Mouse (Mus musculus) ES-E14 (cell line): Measurements from ENCODE around the gene C1qb. TPM values are rescaled to one million over a fixed set of nuclear protein-coding genes. Genes with fewer than 3 reads are reported as not detected.

ENCODE experiments used
- DNase-seq: peaks from one replicate; pipeline ENCODE4 v3.0.0-alpha.2; 2013; ENCODE audit warnings: low read depth, low spot score
- H3K27ac ChIP-seq: 2 replicates; pipeline ENCODE4 v1.5.1; 2012; ENCODE audit warnings: low read depth, mild to moderate bottlenecking, low read length, moderate library complexity, mixed read lengths; ENCODE audit not compliant: poor library complexity, insufficient read depth, severe bottlenecking
- H3K36me3 ChIP-seq: 2 replicates; pipeline ENCODE4 v1.6.1; 2012; ENCODE audit warnings: mild to moderate bottlenecking, low read length, moderate library complexity, mixed read lengths; ENCODE audit not compliant: control insufficient read depth, poor library complexity, insufficient read depth, severe bottlenecking
- H3K4me1 ChIP-seq, 2 experiments: fragments of 150-350 bp in 1 of 2; sonication (generic) in 1 of 2; 2 replicates each; pipeline ENCODE4 v1.6.1; 2012; ENCODE audit warnings: low read length in 2 of 2, mild to moderate bottlenecking in 1 of 2, mixed read lengths in 1 of 2; ENCODE audit not compliant: control insufficient read depth in 2 of 2, insufficient read depth in 2 of 2, poor library complexity in 1 of 2
- H3K4me3 ChIP-seq, 2 experiments: fragments of 150-350 bp in 1 of 2; sonication (generic) in 1 of 2; 2 replicates each; pipeline ENCODE4 v1.5.1; 2012; ENCODE audit warnings: low read length in 2 of 2, low read depth in 1 of 2, mild to moderate bottlenecking in 1 of 2, mixed read lengths in 1 of 2; ENCODE audit not compliant: insufficient read depth in 1 of 2, poor library complexity in 1 of 2, severe bottlenecking in 1 of 2
- H3K9ac ChIP-seq: 2 replicates; pipeline ENCODE4 v1.6.1; 2012; ENCODE audit warnings: low read depth, mild to moderate bottlenecking, low read length, mixed read lengths; ENCODE audit not compliant: poor library complexity, insufficient read depth, severe bottlenecking
- H3K9me3 ChIP-seq: fragments of 150-350 bp; sonication (generic); 2 replicates; pipeline ENCODE4 v1.6.1; 2012; ENCODE audit warnings: low read depth, mild to moderate bottlenecking, low read length; ENCODE audit not compliant: control insufficient read depth, insufficient read depth
- CHD2 ChIP-seq: IDR thresholded peaks from 2 replicates; pipeline ENCODE4 v1.6.1; 2014; ENCODE audit warnings: mild to moderate bottlenecking, low read depth, low read length, inconsistent platforms
- HCFC1 ChIP-seq: IDR thresholded peaks from 2 replicates; pipeline ENCODE4 v1.6.1; 2012; ENCODE audit warnings: low read length, inconsistent platforms, borderline replicate concordance; ENCODE audit not compliant: insufficient read depth
- MAFK ChIP-seq: IDR thresholded peaks from 2 replicates; pipeline ENCODE4 v1.6.1; 2014; ENCODE audit warnings: mild to moderate bottlenecking, low read depth, low read length, inconsistent platforms; ENCODE audit not compliant: insufficient read depth
- ZC3H11A ChIP-seq: IDR thresholded peaks from 2 replicates; pipeline ENCODE4 v1.6.1; 2012; ENCODE audit warnings: low read depth, mild to moderate bottlenecking, inconsistent platforms, low read length, borderline replicate concordance
- ZNF384 ChIP-seq: IDR thresholded peaks from 2 replicates; pipeline ENCODE4 v1.6.1; 2012; ENCODE audit warnings: low read depth, low read length, inconsistent platforms
- in situ Hi-C, 2 experiments: fragments of 600-800 bp; cut with MboI; formaldehyde crosslinking; loops; one replicate each; pipeline ENCODE4 v1.15.1; 2025; ENCODE audit warnings: low sequenced_read_pairs in 2 of 2, inconsistent platforms in 1 of 2; ENCODE audit not compliant: unreplicated experiment in 2 of 2
- total RNA-seq: library from RNA; depleted of rRNA; stranded (reverse); fragments of 300-350 nt; gene quantifications from 2 replicates; pipeline ENCODE4 v1.2.3, GENCODE M21; 2012

C1qb gene
- total RNA-seq, 1 experiment = not detected

DNA sequence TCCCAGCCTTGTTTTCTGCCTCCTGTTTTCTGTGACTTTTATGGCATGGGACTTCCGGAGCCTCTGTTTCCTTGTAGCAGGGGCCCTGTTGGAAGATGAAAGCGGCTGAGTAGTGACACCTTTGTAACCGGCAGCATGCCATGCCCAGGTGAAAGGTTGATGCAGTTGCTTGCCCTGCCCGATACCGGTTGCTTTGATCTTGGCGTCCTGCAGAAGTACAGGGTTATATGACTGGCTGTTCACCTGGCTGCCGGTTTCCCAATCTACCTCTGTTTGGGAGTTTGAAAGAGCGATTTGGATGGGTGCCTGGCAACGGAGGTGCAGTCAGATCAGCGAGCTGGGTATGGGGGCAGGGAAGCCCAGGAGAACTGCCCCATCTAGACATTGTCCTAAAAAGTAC is 43.2 kb downstream of the C1qb start:
- H3K27ac ChIP-seq = no peak overlapping the region
- peaks cover 0 to 8% of the 10 kb centered on the region in 2 experiments; a peak in 1 of 4 replicates for H3K4me1 ChIP-seq
- no peak for DNase-seq
- no peak overlapping the region for H3K9ac ChIP-seq
- H3K36me3 ChIP-seq = no peaks in the 10 kb centered on the region
- TF ChIP-seq ZC3H11A = no peak
- no peak for TF ChIP-seq MAFK
- TF ChIP-seq HCFC1 = no peak
- no peak for TF ChIP-seq ZNF384
- TF ChIP-seq CHD2 = no peak
- in situ Hi-C loops = loop anchor here (5.0 to 10.0 kb wide), 2 partner anchors 166 to 168 kb away; no protein-coding TSS in a partner anchor
- H3K4me3 ChIP-seq = no peak overlapping the region
- no peaks in the 10 kb centered on the region for H3K9me3 ChIP-seq

DNA sequence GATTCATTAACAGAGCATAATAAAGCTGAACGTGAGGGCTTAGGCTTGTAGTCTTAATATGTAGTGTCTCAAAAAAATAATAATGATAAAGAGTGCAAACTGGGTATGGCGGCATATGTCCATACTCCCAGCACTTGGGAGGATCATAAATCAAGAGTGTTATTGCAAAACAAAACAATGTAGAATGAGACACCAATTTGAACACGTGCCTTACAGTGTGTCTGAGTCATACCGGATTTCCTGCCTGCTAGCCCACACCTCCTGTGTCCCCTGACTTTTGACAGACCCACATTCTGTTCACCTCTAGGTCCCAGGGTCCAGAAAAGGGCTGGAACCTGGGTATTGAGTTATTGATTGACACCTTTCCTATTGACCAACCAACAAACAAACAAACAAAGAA is 44.0 kb downstream of the C1qb start:
- Histone ChIP-seq H3K9me3 (no peaks in the 10 kb centered on the region), H3K9ac (no peak overlapping the region), H3K4me3 (no peak overlapping the region), H3K36me3 (no peaks in the 10 kb centered on the region), H3K27ac (no peak overlapping the region), H3K4me1 (peaks cover 0 to 8% of the 10 kb centered on the region in 2 experiments; a peak in 1 of 4 replicates)
- in situ Hi-C loops = loop anchor here (5.0 to 10.0 kb wide), 2 partner anchors 165 to 167 kb away; no protein-coding TSS in a partner anchor
- DNase-seq = no peak
- TF ChIP-seq ZNF384 = no peak
- no peak for TF ChIP-seq MAFK
- no peak for TF ChIP-seq HCFC1
- TF ChIP-seq ZC3H11A = no peak
- TF ChIP-seq CHD2 = no peak

DNA sequence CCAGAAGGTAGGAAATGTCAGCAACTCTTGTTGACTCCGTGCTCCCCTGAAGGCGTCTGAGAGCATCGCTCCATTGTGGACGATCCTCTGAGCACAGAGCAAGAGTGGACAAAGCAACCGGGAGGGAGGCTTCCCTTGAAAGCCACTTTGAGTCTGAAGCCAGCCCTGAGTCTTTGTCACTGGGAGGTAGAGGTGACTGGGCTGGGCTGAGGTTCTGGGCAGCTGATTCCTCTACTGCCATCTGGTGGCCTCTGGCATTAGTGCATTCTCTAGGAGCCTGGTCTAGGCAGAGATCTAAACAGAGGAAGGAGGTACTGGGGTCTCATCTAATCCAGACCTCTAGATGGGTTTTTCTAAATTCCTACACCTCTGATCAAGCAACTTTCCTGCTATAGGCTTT is 44.9 kb downstream of the C1qb start:
- Histone ChIP-seq H3K4me3 (no peak overlapping the region), H3K9ac (no peak overlapping the region), H3K27ac (no peak overlapping the region), H3K9me3 (no peaks in the 10 kb centered on the region), H3K4me1 (peaks cover 0 to 11% of the 10 kb centered on the region in 2 experiments; a peak in 1 of 4 replicates), H3K36me3 (no peaks in the 10 kb centered on the region)
- TF ChIP-seq CHD2 (no peak), MAFK (no peak), ZC3H11A (peak; percentile 93), HCFC1 (no peak)
- in situ Hi-C loops = loop anchor here (5.0 to 10.0 kb wide), 2 partner anchors 164 to 166 kb away; no protein-coding TSS in a partner anchor
- DNase-seq = peak; percentile 75

DNA sequence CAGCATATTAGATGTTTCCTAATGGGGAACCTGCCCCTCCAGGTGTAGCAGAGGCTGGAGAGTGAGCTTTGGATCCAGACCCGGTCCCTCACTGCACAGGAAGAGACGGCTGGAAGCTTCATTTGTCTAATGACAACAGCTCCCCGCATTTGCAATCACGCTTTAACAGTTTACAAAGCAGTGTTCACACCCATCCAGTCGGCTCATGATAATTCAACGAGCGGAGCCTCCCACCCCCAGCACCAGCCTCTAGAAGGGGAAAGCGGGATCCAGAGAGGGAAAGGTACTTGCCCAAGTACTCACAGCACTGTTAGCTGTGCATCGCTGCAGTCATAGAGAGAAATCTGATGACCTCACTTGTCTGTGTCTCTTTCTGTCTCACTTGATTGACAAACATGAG is 47.5 kb downstream of the C1qb start:
- Histone ChIP-seq H3K9ac (no peak overlapping the region), H3K9me3 (no peaks in the 10 kb centered on the region), H3K4me1 (peaks cover 0 to 11% of the 10 kb centered on the region in 2 experiments; a peak in 1 of 4 replicates), H3K27ac (no peak overlapping the region), H3K4me3 (no peak overlapping the region), H3K36me3 (no peaks in the 10 kb centered on the region)
- TF ChIP-seq CHD2 = no peak
- TF ChIP-seq MAFK = no peak
- no peak for TF ChIP-seq HCFC1
- TF ChIP-seq ZC3H11A = no peak
- no peak for TF ChIP-seq ZNF384
- in situ Hi-C loops = no loop called here
- DNase-seq = no peak

DNA sequence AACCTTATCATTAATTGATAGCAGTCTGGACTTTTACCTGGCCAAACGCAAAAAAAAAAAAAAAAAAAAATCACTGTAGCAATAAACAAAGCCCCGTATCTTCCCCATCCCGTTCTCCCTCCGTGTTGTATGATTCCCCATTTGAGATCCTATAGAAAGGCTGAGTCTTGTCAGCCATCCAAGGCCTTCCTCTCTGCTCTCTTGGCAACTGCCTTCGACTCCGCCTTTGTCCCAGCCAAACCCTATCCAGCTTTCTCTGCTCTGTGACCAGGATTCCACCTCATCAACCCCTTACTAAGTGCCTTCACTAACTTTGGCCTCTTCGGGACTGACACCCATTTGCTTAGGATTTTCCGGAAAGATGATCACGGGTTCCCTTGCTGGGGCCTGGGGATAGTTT is 48.0 kb downstream of the C1qb start:
- Histone ChIP-seq H3K9me3 (no peaks in the 10 kb centered on the region), H3K4me3 (no peak overlapping the region), H3K27ac (no peak overlapping the region), H3K36me3 (no peaks in the 10 kb centered on the region), H3K9ac (no peak overlapping the region), H3K4me1 (peaks cover 0 to 11% of the 10 kb centered on the region in 2 experiments; a peak in 1 of 4 replicates)
- DNase-seq = no peak
- in situ Hi-C loops = no loop called here
- TF ChIP-seq ZNF384 (no peak), ZC3H11A (no peak), CHD2 (no peak), MAFK (no peak), HCFC1 (no peak)
